ENCODE assay signal across 8 mouse cellular contexts in genomic region chr3:54807666-54808217, GRCm38 (mm10). TPM values are rescaled to one million over a fixed set of nuclear protein-coding genes. Genes with fewer than 3 reads are reported as not detected.
A peak's percentile ranks its signal among the peaks of the same experiment; 100 is the strongest.
DNase-seq lines count a peak whose midpoint lies in the region; ATAC-seq and TF ChIP-seq lines count a peak whose summit lies in the region.

Gene Rfxap (minus strand): TSS chr3:54807791.

- ATAC-seq in common myeloid progenitor, adult 5-6 weeks (replicated peaks; ENCODE audit: low read depth, poor library complexity, severe bottlenecking): peak; percentile 85
- ATAC-seq in hindbrain, postnatal 0 days: peak; percentile 95
- peak; percentile 79 for ATAC-seq in megakaryocyte, adult 5-6 weeks (ENCODE audit: poor library complexity, severe bottlenecking)

- under 1% methylated on average over 52 of the region's 52 CpGs for whole genome bisulfite sequencing in hindbrain, postnatal 0 days

- H3K9me3 ChIP-seq in hindbrain, postnatal 0 days (ENCODE audit: low read length): no peaks in the 10 kb centered on the region

- H3K27ac ChIP-seq in gastrocnemius, adult 2 months: peak within 1 kb of the TSS; percentile 96
- peak within 1 kb of the TSS; percentile 97 for H3K27ac ChIP-seq in hindbrain, postnatal 0 days
- H3K27ac ChIP-seq in left cerebral cortex, adult 2 months: peak within 1 kb of the TSS; percentile 86

- peak within 1 kb of the TSS; percentile 97 for H3K4me2 ChIP-seq in hindbrain, postnatal 0 days (ENCODE audit: low read depth, low read length)

- DNase-seq in ZHBTc4 (ENCODE audit: low read depth, low spot score): peak; percentile 97
- DNase-seq in gastrocnemius, adult 2 months: peak; percentile 98
- DNase-seq in hindbrain, postnatal 0 days (ENCODE audit: low spot score): peak; percentile 98
- peak; percentile 95 to 96 for DNase-seq in left cerebral cortex, adult 2 months (ENCODE audit: extremely low spot score in 1 of 2, low spot score in 2 of 2)
- DNase-seq in right cerebral cortex, adult 2 months (ENCODE audit: low spot score in 2 of 2): peak; percentile 92 to 95
- DNase-seq in urinary bladder, postnatal 14 days (ENCODE audit: low spot score): peak; percentile 95

- H3K4me3 ChIP-seq in gastrocnemius, adult 2 months: peak within 1 kb of the TSS; percentile 98
- peak within 1 kb of the TSS; percentile 89 for H3K4me3 ChIP-seq in hindbrain, postnatal 0 days (ENCODE audit: low read length)
- H3K4me3 ChIP-seq in left cerebral cortex, adult 2 months: peak within 1 kb of the TSS; percentile 95

- H3K36me3 ChIP-seq in hindbrain, postnatal 0 days (ENCODE audit: insufficient read depth, low read length): peaks cover 12% of the 10 kb centered on the region

- peaks cover 9% of the 10 kb centered on the region; the same call in 1 of the 2 replicates for H3K4me1 ChIP-seq in hindbrain, postnatal 0 days (ENCODE audit: insufficient read depth, low read length)

- H3K27me3 ChIP-seq in hindbrain, postnatal 0 days (ENCODE audit: insufficient read depth, low read length): no peaks in the 10 kb centered on the region

- no peak for TF ChIP-seq CTCF in gastrocnemius, adult 2 months (IDR thresholded peaks at IDR 0.05)
- no peak for TF ChIP-seq CTCF in hindbrain, postnatal 0 days (IDR thresholded peaks at IDR 0.05; ENCODE audit: low read depth)
- no peak for TF ChIP-seq CTCF in left cerebral cortex, adult 2 months (IDR thresholded peaks at IDR 0.05)

- intact Hi-C loops in gastrocnemius, adult 2 months (cut with DNase I): loop anchor here (2.0 to 5.0 kb wide), 2 partner anchors 73 to 255 kb away; partner anchors contain the start of genes Alg5 and Exosc8
- intact Hi-C loops in left cerebral cortex, adult 2 months (cut with DNase I): loop anchor here (2.0 to 10.0 kb wide), 3 partner anchors 53 to 547 kb away; partner anchors contain the start of genes Alg5, Exosc8 and Smad9

- H3K9ac ChIP-seq in hindbrain, postnatal 0 days (replicated peaks; ENCODE audit: low read length): peak within 1 kb of the TSS; percentile 92

RNA-seq across cellular contexts. Expression of gene Rfxap, which starts in this region (rescaled TPM):
- 39.8 and 57.0 TPM in 2 replicates for total RNA-seq in common myeloid progenitor, adult 5-6 weeks (2017)
- total RNA-seq in gastrocnemius, adult 2 months (2021): 10 to 100 TPM; 26.4 to 30.7 TPM
- total RNA-seq in hindbrain, postnatal 0 days (2014; rRNA removed): 29.7 and 33.9 TPM in 2 replicates
- polyA plus RNA-seq in hindbrain, postnatal 0 days (2015; fragmentation: Nextera tagmentation; extraction: Ambion mirVana): 46.2 and 49.7 TPM in 2 replicates
- 10 to 100 TPM; 47.9 to 49.5 TPM for total RNA-seq in left cerebral cortex, adult 2 months (2021)
- total RNA-seq in megakaryocyte, adult 5-6 weeks (2015): 47.3 and 53.8 TPM in 2 replicates
- total RNA-seq in megakaryocyte, adult 5-6 weeks (2017): 42.0 and 58.7 TPM in 2 replicates

Comparison
In these comparisons a context has a peak if more than half of its experiments do, and no peak if none do; other contexts are left out.
1. Peak in every context shown above with its lines: DNase-seq, ATAC-seq, H3K4me3 ChIP-seq and H3K27ac ChIP-seq.